Mouse (Mus musculus): ENCODE results near the gene Slc51a. TPM values are rescaled to one million over a fixed set of nuclear protein-coding genes. Genes with fewer than 3 reads are reported as not detected.
A peak's percentile ranks its signal among the peaks of the same experiment; 100 is the strongest.

Gene Slc51a
- polyA plus RNA-seq, 1 experiment from 2014 or later: 0.38 TPM

DNA sequence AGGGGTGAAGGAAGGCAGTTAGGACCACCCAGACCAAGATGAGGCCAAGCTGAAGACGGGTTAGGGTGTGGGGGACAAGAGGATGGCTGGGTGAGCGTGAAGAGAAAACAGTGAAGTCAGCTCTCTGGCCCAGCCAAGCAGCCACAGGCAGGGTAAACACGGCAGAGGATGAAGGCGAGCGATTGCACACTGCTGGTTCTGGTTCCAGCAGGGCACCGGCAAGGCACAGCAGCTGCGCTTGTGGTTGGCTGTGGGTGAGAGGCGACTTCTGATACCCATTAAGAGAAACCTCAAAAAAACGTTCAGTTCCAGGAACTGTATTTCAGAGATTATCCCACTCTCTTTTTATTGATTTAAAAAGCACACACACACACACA, 32.7 kb upstream of the Slc51a start:
- Histone ChIP-seq H3K9ac (ENCODE audit: low read length) (no peak overlapping the region), H3K4me2 (ENCODE audit: low read depth) (no peak overlapping the region), H3K9me3 (ENCODE audit: control insufficient read depth, low read length) (no peaks in the 10 kb centered on the region), H3K27me3 (ENCODE audit: control insufficient read depth, insufficient read depth, low read length) (no peaks in the 10 kb centered on the region), H3K27ac (ENCODE audit: low read depth, low read length) (no peak overlapping the region), H3K4me1 (ENCODE audit: control insufficient read depth, insufficient read depth, low read length) (peaks cover 5% of the 10 kb centered on the region; the same call in 1 of the 2 replicates), H3K36me3 (ENCODE audit: control insufficient read depth, insufficient read depth, low read length) (no peaks in the 10 kb centered on the region), H3K4me3 (ENCODE audit: low read depth, low read length) (no peak overlapping the region)
- DNase-seq (ENCODE audit: low spot score): no peak
- 70% methylated on average over 9 of the region's 9 CpGs for WGBS
- no peak for ATAC-seq (ENCODE audit: insufficient read depth, low FRiP score, low TSS enrichment)

- DNase-seq (ENCODE audit: low spot score): no peak
- peaks cover 5% of the 10 kb centered on the region; the same call in 1 of the 2 replicates for H3K4me1 ChIP-seq (ENCODE audit: control insufficient read depth, insufficient read depth, low read length)
- H3K9me3 ChIP-seq (ENCODE audit: control insufficient read depth, low read length): no peaks in the 10 kb centered on the region
- H3K27ac ChIP-seq (ENCODE audit: low read depth, low read length): no peak overlapping the region
- no peaks in the 10 kb centered on the region for H3K36me3 ChIP-seq (ENCODE audit: control insufficient read depth, insufficient read depth, low read length)
- no peak for ATAC-seq (ENCODE audit: insufficient read depth, low FRiP score, low TSS enrichment)
- no peak overlapping the region for H3K4me3 ChIP-seq (ENCODE audit: low read depth, low read length)
- H3K4me2 ChIP-seq (ENCODE audit: low read depth): no peak overlapping the region
- 84% methylated on average over 15 of the region's 15 CpGs for WGBS
- H3K27me3 ChIP-seq (ENCODE audit: control insufficient read depth, insufficient read depth, low read length): no peaks in the 10 kb centered on the region
- no peak overlapping the region for H3K9ac ChIP-seq (ENCODE audit: low read length)
Observed at GRCm38 (mm10) chr16:32519656-32520371, 32.1 kb upstream of the Slc51a start.

DNA sequence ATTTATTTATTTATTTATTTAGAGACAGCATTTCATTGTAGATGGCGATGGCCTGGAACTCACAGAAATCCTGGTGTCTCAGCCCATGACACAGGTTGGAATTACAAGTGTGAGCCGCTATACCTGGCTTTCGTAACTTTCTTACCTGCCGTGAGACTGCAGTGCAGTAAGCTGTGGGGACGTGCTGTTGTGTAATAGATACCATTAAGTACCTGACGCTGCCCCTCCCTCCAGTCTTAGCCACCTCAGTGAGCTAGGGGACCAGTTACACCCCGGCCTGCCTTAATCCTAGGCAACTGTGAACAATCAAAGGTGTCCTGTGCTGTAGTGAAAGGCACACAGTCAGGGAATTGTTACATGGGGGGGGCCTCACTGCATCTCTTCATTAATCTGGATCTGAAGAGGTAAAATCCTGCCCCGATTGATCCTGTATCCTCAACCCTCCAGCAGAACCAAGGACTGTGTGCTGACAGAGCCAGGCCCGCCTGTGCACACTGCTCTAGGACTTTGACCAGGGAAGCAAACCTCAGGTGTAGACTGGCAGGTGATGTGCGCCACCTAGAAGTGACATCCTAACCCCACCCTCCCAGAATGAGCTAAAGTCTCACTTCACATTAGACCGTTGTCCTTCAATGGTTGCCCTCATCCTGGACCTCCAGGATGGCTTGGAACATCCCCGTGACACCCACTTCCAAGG, 30.3 kb upstream of the Slc51a start:
- Histone ChIP-seq H3K27me3 (ENCODE audit: control insufficient read depth, insufficient read depth, low read length) (no peaks in the 10 kb centered on the region), H3K4me1 (ENCODE audit: control insufficient read depth, insufficient read depth, low read length) (0 out of 2 replicates have a peak, but pooled peaks cover 5% of the 10 kb centered on the region), H3K27ac (ENCODE audit: low read depth, low read length) (no peak overlapping the region), H3K9ac (ENCODE audit: low read length) (no peak overlapping the region), H3K36me3 (ENCODE audit: control insufficient read depth, insufficient read depth, low read length) (no peaks in the 10 kb centered on the region), H3K9me3 (ENCODE audit: control insufficient read depth, low read length) (no peaks in the 10 kb centered on the region), H3K4me2 (ENCODE audit: low read depth) (no peak overlapping the region), H3K4me3 (ENCODE audit: low read depth, low read length) (no peak overlapping the region)
- WGBS: 86% methylated on average over 12 of the region's 12 CpGs
- ATAC-seq (ENCODE audit: insufficient read depth, low FRiP score, low TSS enrichment) (no peak), DNase-seq (ENCODE audit: low spot score) (no peak)

DNA sequence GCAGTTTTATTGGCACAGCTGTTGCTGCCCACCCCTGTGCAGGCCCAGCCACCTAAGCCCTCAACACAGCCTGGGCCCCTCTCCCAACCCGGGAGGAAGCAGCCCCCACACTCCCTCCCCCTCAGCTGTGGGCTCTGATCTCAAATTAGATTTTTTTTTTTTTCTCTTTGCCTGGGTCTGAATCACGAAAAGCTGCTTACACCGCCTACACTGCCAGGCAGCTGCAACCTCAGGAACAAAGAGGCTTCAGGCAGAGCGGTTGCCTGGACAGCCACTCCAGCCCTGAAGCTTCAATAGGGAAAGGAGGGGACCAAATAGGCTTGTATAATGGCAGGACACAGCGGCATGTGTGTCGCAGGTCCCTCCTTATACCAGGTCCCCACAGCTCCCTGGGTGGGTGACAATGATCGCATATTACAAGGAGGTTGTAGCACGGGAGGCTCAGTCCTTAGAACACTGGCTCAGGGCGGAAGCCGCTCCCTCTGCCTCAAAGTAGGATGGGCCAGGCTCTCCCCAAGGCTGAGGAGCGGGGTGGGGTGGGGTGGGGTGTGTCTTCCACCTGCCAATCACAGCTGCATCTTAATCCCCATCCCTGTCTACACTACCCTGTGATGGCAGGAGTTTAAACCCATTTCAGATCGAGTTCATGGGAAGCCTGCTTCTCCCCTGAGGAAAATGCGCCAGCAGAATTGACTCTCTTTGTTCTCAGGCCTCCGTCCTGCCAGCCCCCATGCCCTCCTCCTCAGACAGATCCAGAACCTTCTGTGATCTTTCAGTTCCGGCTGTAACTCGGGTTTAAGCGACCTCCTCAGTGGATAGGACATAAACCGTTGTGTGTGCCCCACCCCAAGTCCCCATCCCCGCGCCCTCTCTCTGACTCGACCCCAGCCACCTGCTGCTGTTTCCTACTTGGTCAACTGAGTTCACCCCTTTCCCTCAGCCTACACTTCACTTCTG, 28.6 kb upstream of the Slc51a start:
- 18% methylated on average over 21 of the region's 21 CpGs for WGBS

DNA sequence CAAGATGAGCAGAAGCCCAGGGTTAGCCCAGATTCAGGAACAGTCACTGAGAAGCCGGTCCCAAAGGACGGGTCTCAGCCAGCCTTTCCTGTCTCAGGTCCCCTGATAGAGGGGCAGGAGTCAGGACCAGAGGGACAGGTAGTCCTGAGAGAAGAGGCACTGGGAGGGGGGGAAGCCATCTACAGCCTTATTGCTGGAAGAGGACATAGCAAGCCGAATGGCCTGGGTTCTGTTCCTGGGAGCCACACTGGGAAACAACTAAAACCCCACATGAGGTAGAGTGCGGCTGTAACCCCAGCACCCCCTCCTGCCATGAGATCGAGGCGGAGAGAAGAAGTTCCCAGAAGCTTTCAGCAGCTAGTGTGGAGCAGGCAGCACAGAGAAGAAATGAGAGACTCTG, 26.3 kb upstream of the Slc51a start:
- no peak for ATAC-seq (ENCODE audit: insufficient read depth, low FRiP score, low TSS enrichment)
- no peak overlapping the region for H3K27ac ChIP-seq (ENCODE audit: low read depth, low read length)
- no peaks in the 10 kb centered on the region for H3K27me3 ChIP-seq (ENCODE audit: control insufficient read depth, insufficient read depth, low read length)

More for the DNA sequence above, 28.6 kb upstream of the Slc51a start:
- peak overlapping the region; percentile 91 for H3K27ac ChIP-seq (ENCODE audit: low read depth, low read length)
- peak; percentile 88 for ATAC-seq (ENCODE audit: insufficient read depth, low FRiP score, low TSS enrichment)
- H3K27me3 ChIP-seq (ENCODE audit: control insufficient read depth, insufficient read depth, low read length): no peaks in the 10 kb centered on the region
- no peaks in the 10 kb centered on the region for H3K36me3 ChIP-seq (ENCODE audit: control insufficient read depth, insufficient read depth, low read length)
- H3K4me3 ChIP-seq (ENCODE audit: low read depth, low read length): no peak overlapping the region
- H3K4me1 ChIP-seq (ENCODE audit: control insufficient read depth, insufficient read depth, low read length): 0 out of 2 replicates have a peak, but pooled peaks cover 5% of the 10 kb centered on the region
- H3K9ac ChIP-seq (ENCODE audit: low read length): peak overlapping the region; percentile 45
- H3K4me2 ChIP-seq (ENCODE audit: low read depth): peak overlapping the region; percentile 27
- peak; percentile 78 for DNase-seq (ENCODE audit: low spot score)
- H3K9me3 ChIP-seq (ENCODE audit: control insufficient read depth, low read length): no peaks in the 10 kb centered on the region

DNA sequence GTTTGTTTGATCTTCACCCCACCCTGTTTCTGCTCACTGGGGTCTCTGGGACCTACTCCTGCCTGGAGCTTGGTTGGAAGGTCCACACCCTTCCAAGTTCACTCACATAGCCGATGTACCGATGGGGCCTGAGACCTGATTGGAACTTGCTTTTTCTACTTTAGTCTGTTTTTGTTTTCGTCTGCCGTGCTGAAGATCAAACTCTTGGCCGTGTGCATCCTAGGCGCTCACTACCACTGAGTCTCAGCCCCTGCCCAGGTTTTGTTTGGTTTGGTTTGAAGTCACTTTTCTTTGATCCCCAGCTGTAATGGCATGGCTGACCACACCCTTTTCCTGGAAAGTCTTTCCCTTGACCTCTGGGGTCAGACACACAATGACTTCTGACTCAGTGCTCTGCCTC, 25.7 kb upstream of the Slc51a start:
- ATAC-seq (ENCODE audit: insufficient read depth, low FRiP score, low TSS enrichment) (no peak), DNase-seq (ENCODE audit: low spot score) (no peak)
- H3K27me3 ChIP-seq (ENCODE audit: control insufficient read depth, insufficient read depth, low read length): no peaks in the 10 kb centered on the region
- H3K9ac ChIP-seq (ENCODE audit: low read length): no peak overlapping the region
- H3K9me3 ChIP-seq (ENCODE audit: control insufficient read depth, low read length): no peaks in the 10 kb centered on the region
- no peaks in the 10 kb centered on the region for H3K36me3 ChIP-seq (ENCODE audit: control insufficient read depth, insufficient read depth, low read length)
- 0 out of 2 replicates have a peak, but pooled peaks cover 5% of the 10 kb centered on the region for H3K4me1 ChIP-seq (ENCODE audit: control insufficient read depth, insufficient read depth, low read length)
- H3K27ac ChIP-seq (ENCODE audit: low read depth, low read length): no peak overlapping the region
- H3K4me2 ChIP-seq (ENCODE audit: low read depth): no peak overlapping the region
- WGBS: 87% methylated on average over 6 of the region's 6 CpGs
- no peak overlapping the region for H3K4me3 ChIP-seq (ENCODE audit: low read depth, low read length)

More for the DNA sequence above, 26.3 kb upstream of the Slc51a start:
- WGBS: 89% methylated on average over 6 of the region's 6 CpGs
- Histone ChIP-seq H3K9ac (ENCODE audit: low read length) (no peak overlapping the region), H3K4me1 (ENCODE audit: control insufficient read depth, insufficient read depth, low read length) (0 out of 2 replicates have a peak, but pooled peaks cover 5% of the 10 kb centered on the region), H3K4me3 (ENCODE audit: low read depth, low read length) (no peak overlapping the region), H3K4me2 (ENCODE audit: low read depth) (no peak overlapping the region), H3K9me3 (ENCODE audit: control insufficient read depth, low read length) (no peaks in the 10 kb centered on the region), H3K36me3 (ENCODE audit: control insufficient read depth, insufficient read depth, low read length) (no peaks in the 10 kb centered on the region)
- no peak for DNase-seq (ENCODE audit: low spot score)

DNA sequence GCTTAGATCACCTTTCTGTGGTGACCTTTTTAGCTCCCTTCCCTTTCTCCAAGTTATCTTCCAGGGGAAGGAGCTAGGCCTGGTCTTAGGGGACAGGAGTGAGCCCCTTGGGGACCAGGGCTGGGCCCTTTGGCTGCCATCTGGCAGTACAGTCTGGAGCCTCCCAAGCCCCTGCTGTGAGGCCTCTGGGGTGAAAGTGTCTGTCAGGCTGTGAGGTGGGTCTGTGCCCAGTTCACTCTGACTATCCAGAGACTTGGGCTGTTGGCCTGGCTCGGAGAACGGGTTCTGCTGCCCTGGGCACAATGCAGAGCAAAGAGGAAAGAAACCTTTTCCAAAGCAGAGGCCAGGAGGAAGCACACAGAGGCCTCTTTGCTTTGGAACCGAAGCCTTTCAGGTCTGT, 25.2 kb upstream of the Slc51a start:
- DNase-seq (ENCODE audit: low spot score): no peak
- Histone ChIP-seq H3K36me3 (ENCODE audit: control insufficient read depth, insufficient read depth, low read length) (no peaks in the 10 kb centered on the region), H3K27me3 (ENCODE audit: control insufficient read depth, insufficient read depth, low read length) (no peaks in the 10 kb centered on the region), H3K4me1 (ENCODE audit: control insufficient read depth, insufficient read depth, low read length) (0 out of 2 replicates have a peak, but pooled peaks cover 5% of the 10 kb centered on the region), H3K9ac (ENCODE audit: low read length) (no peak overlapping the region), H3K27ac (ENCODE audit: low read depth, low read length) (no peak overlapping the region), H3K9me3 (ENCODE audit: control insufficient read depth, low read length) (no peaks in the 10 kb centered on the region), H3K4me2 (ENCODE audit: low read depth) (no peak overlapping the region), H3K4me3 (ENCODE audit: low read depth, low read length) (no peak overlapping the region)
- no peak for ATAC-seq (ENCODE audit: insufficient read depth, low FRiP score, low TSS enrichment)
- WGBS: 83% methylated on average over 3 of the region's 3 CpGs

- Histone ChIP-seq H3K27me3 (ENCODE audit: control insufficient read depth, insufficient read depth, low read length) (no peaks in the 10 kb centered on the region), H3K4me2 (ENCODE audit: low read depth) (no peak overlapping the region), H3K4me1 (ENCODE audit: control insufficient read depth, insufficient read depth, low read length) (0 out of 2 replicates have a peak, but pooled peaks cover 5% of the 10 kb centered on the region), H3K4me3 (ENCODE audit: low read depth, low read length) (no peak overlapping the region), H3K9ac (ENCODE audit: low read length) (no peak overlapping the region), H3K9me3 (ENCODE audit: control insufficient read depth, low read length) (no peaks in the 10 kb centered on the region), H3K27ac (ENCODE audit: low read depth, low read length) (no peak overlapping the region), H3K36me3 (ENCODE audit: control insufficient read depth, insufficient read depth, low read length) (no peaks in the 10 kb centered on the region)
- DNase-seq (ENCODE audit: low spot score) (no peak), ATAC-seq (ENCODE audit: insufficient read depth, low FRiP score, low TSS enrichment) (no peak)
- WGBS: 90% methylated on average over 8 of the region's 8 CpGs
Observed at GRCm38 (mm10) chr16:32511827-32512490, 24.3 kb upstream of the Slc51a start.

All from neural tube, embryonic 11.5 days (tissue).